In genomic region chr19:23026427-23026826, GRCm38 (mm10) we compare ENCODE assay signal across 28 mouse cellular contexts.
A peak's percentile ranks its signal among the peaks of the same experiment; 100 is the strongest.
DNase-seq lines count a peak whose midpoint lies in the region; ATAC-seq and TF ChIP-seq lines count a peak whose summit lies in the region.
"Had no signal": no experiment of that assay in that cellular context is flagged by ENCODE, and none has a peak within 500 bp of the region (broad histone marks: within the 10 kb centered on the region; RNA-seq: fewer than 3 reads in every experiment).

No protein-coding gene starts in this region.

- no peak for TF ChIP-seq POLR2A in heart, adult 2 months (IDR thresholded peaks at IDR 0.05; ENCODE audit: insufficient read depth, low read depth, low read length)
- TF ChIP-seq POLR2A in lung, adult 2 months (IDR thresholded peaks at IDR 0.05; ENCODE audit: borderline replicate concordance, extremely low read depth, low read depth, low read length) = no peak
- TF ChIP-seq POLR2A in cerebellum, adult 2 months (IDR thresholded peaks at IDR 0.05; ENCODE audit: borderline replicate concordance, insufficient read depth, low read length) = no peak

- H3K9me3 ChIP-seq in heart, embryonic 10.5 days = no peaks in the 10 kb centered on the region
- no peaks in the 10 kb centered on the region for H3K9me3 ChIP-seq in heart, embryonic 16.5 days (replicated peaks; ENCODE audit: control insufficient read depth, low read length)
- no peaks in the 10 kb centered on the region for H3K9me3 ChIP-seq in kidney, embryonic 14.5 days (ENCODE audit: control insufficient read depth, low read length)
- H3K9me3 ChIP-seq: hindbrain, embryonic 10.5 days; limb, embryonic 12.5 days; liver, embryonic 15.5 days; midbrain, embryonic 13.5 days; neural tube, embryonic 13.5 days had no signal

- DNase-seq in heart, adult 2 months = peak in 1 of 2 experiments; percentile 66
- DNase-seq in heart, embryonic 10.5 days (ENCODE audit: low spot score) = no peak
- DNase-seq in lung, postnatal 36 days = peak; percentile 50
- DNase-seq in lung, adult 2 months = no peak
- DNase-seq in cerebellum, adult 2 months = no peak
- DNase-seq: adrenal gland, postnatal 25 days; B cell, adult 2 months; cerebellum, adult 18-20 months; cerebellum, postnatal 14 days; kidney, adult 18-20 months; kidney, postnatal 36 days; right cerebral cortex, postnatal 4 days; thymus, adult 18-20 months; thymus, postnatal 25 days had no signal

- H3K4me2 ChIP-seq in heart, embryonic 16.5 days (ENCODE audit: low read depth, low read length) = 0 out of 2 replicates have a peak overlapping the region, but pooled peaks have one; percentile 7
- no peak overlapping the region for H3K4me2 ChIP-seq in kidney, embryonic 14.5 days (replicated peaks; ENCODE audit: low read depth, low read length)
- H3K4me2 ChIP-seq: limb, embryonic 12.5 days; liver, embryonic 15.5 days; midbrain, embryonic 13.5 days; neural tube, embryonic 13.5 days had no signal

- TF ChIP-seq EP300 in heart, adult 2 months (IDR thresholded peaks at IDR 0.05; ENCODE audit: insufficient read depth, low read depth, low read length) = peak; percentile 70

- intact Hi-C loops in heart, adult 2 months (cut with DNase I) = no loop called here

- no peak overlapping the region; the same call in 1 of the 2 replicates for H3K9ac ChIP-seq in heart, adult 2 months (ENCODE audit: low read depth, low read length)
- no peak overlapping the region for H3K9ac ChIP-seq in heart, embryonic 16.5 days (ENCODE audit: low read length)
- no peak overlapping the region for H3K9ac ChIP-seq in kidney, embryonic 14.5 days (ENCODE audit: low read depth, low read length)
- H3K9ac ChIP-seq: limb, embryonic 12.5 days; liver, embryonic 15.5 days; midbrain, embryonic 13.5 days; neural tube, embryonic 13.5 days had no signal

- peak overlapping the region; percentile 68 for H3K27ac ChIP-seq in heart, adult 2 months
- no peak overlapping the region for H3K27ac ChIP-seq in heart, embryonic 10.5 days
- H3K27ac ChIP-seq in heart, embryonic 16.5 days (ENCODE audit: low read length) = no peak overlapping the region
- H3K27ac ChIP-seq in kidney, embryonic 14.5 days (ENCODE audit: low read depth, low read length) = no peak overlapping the region
- H3K27ac ChIP-seq in cerebellum, adult 2 months (ENCODE audit: insufficient read depth, low read length) = no peak overlapping the region
- H3K27ac ChIP-seq: hindbrain, embryonic 10.5 days; layer of hippocampus, adult 2 months; left cerebral cortex, adult 2 months; limb, embryonic 12.5 days; liver, embryonic 15.5 days; midbrain, embryonic 13.5 days; neural tube, embryonic 13.5 days; stomach, postnatal 0 days had no signal

- H3K4me3 ChIP-seq in heart, adult 2 months = no peak overlapping the region
- no peak overlapping the region for H3K4me3 ChIP-seq in heart, embryonic 10.5 days
- no peak overlapping the region for H3K4me3 ChIP-seq in lung, adult 2 months (replicated peaks; ENCODE audit: extremely low read depth, low read depth, low read length)
- H3K4me3 ChIP-seq in heart, embryonic 16.5 days (ENCODE audit: low read length) = no peak overlapping the region
- no peak overlapping the region for H3K4me3 ChIP-seq in kidney, embryonic 14.5 days (ENCODE audit: low read length)
- H3K4me3 ChIP-seq in cerebellum, adult 2 months (replicated peaks; ENCODE audit: insufficient read depth, low read depth, low read length) = no peak overlapping the region
- H3K4me3 ChIP-seq: erythroblast, embryonic 14.5 days; hindbrain, embryonic 10.5 days; layer of hippocampus, adult 2 months; left cerebral cortex, adult 2 months; limb, embryonic 12.5 days; liver, embryonic 15.5 days; megakaryocyte, embryonic 14.5 days; midbrain, embryonic 13.5 days; neural tube, embryonic 13.5 days had no signal

- peak; percentile 45; the same call in 1 of the 2 replicates for ATAC-seq in heart, embryonic 16.5 days (replicated peaks; ENCODE audit: extremely low read depth, insufficient read depth, low FRiP score)
- no peak for ATAC-seq in kidney, embryonic 14.5 days (ENCODE audit: low FRiP score, low TSS enrichment)
- ATAC-seq: forebrain, embryonic 16.5 days; hindbrain, embryonic 16.5 days; midbrain, embryonic 13.5 days had no signal

- 52% methylated on average over 7 of the region's 7 CpGs for WGBS in heart, adult 2 months
- 46% methylated on average over 7 of the region's 7 CpGs for WGBS in heart, embryonic 10.5 days
- WGBS in lung, adult 2 months = 53% methylated on average over 7 of the region's 7 CpGs
- 36% methylated on average over 7 of the region's 7 CpGs for WGBS in heart, embryonic 16.5 days
- 90% methylated on average over 7 of the region's 7 CpGs for WGBS in kidney, embryonic 14.5 days
- 85% methylated on average over 7 of the region's 7 CpGs for WGBS in cerebellum, adult 2 months

- H3K79me2 ChIP-seq in heart, adult 2 months (replicated peaks; ENCODE audit: control insufficient read depth, insufficient read depth, low read length) = no peaks in the 10 kb centered on the region

- H3K36me3 ChIP-seq in heart, adult 2 months (ENCODE audit: control insufficient read depth, insufficient read depth, low read length) = peaks cover 4% of the 10 kb centered on the region
- H3K36me3 ChIP-seq in heart, embryonic 10.5 days = no peaks in the 10 kb centered on the region
- H3K36me3 ChIP-seq in heart, embryonic 16.5 days (ENCODE audit: control insufficient read depth, insufficient read depth) = no peaks in the 10 kb centered on the region
- H3K36me3 ChIP-seq in kidney, embryonic 14.5 days (ENCODE audit: control insufficient read depth, insufficient read depth, low read length) = no peaks in the 10 kb centered on the region
- H3K36me3 ChIP-seq: hindbrain, embryonic 10.5 days; limb, embryonic 12.5 days; liver, embryonic 15.5 days; midbrain, embryonic 13.5 days; neural tube, embryonic 13.5 days had no signal

- peaks cover 7% of the 10 kb centered on the region for H3K4me1 ChIP-seq in heart, adult 2 months (ENCODE audit: control insufficient read depth, insufficient read depth, low read length)
- peaks cover 12% of the 10 kb centered on the region; the same call in 1 of the 2 replicates for H3K4me1 ChIP-seq in heart, embryonic 10.5 days
- H3K4me1 ChIP-seq in lung, adult 2 months (ENCODE audit: control insufficient read depth, insufficient read depth, low read length) = peaks cover 3% of the 10 kb centered on the region; the same call in 1 of the 2 replicates
- peaks cover 10% of the 10 kb centered on the region for H3K4me1 ChIP-seq in heart, embryonic 16.5 days (ENCODE audit: control insufficient read depth, insufficient read depth, low read length)
- no peaks in the 10 kb centered on the region for H3K4me1 ChIP-seq in kidney, embryonic 14.5 days (ENCODE audit: control insufficient read depth, insufficient read depth, low read length)
- no peaks in the 10 kb centered on the region; the same call in 1 of the 2 replicates for H3K4me1 ChIP-seq in cerebellum, adult 2 months (ENCODE audit: control insufficient read depth, insufficient read depth, low read length)
- H3K4me1 ChIP-seq: hindbrain, embryonic 10.5 days; limb, embryonic 12.5 days; liver, embryonic 15.5 days; megakaryocyte, embryonic 14.5 days; midbrain, embryonic 13.5 days; neural tube, embryonic 13.5 days had no signal

- no peaks in the 10 kb centered on the region for H3K27me3 ChIP-seq in heart, adult 2 months (ENCODE audit: control insufficient read depth, insufficient read depth, low read length)
- H3K27me3 ChIP-seq in heart, embryonic 10.5 days (ENCODE audit: insufficient read depth, poor library complexity, severe bottlenecking) = no peaks in the 10 kb centered on the region
- H3K27me3 ChIP-seq in heart, embryonic 16.5 days (ENCODE audit: control insufficient read depth, insufficient read depth, low read length) = no peaks in the 10 kb centered on the region
- no peaks in the 10 kb centered on the region for H3K27me3 ChIP-seq in kidney, embryonic 14.5 days (ENCODE audit: control insufficient read depth, insufficient read depth, low read length)
- no peaks in the 10 kb centered on the region for H3K27me3 ChIP-seq in cerebellum, adult 2 months (ENCODE audit: control insufficient read depth, insufficient read depth, low read length)
- H3K27me3 ChIP-seq: limb, embryonic 12.5 days; liver, embryonic 15.5 days; megakaryocyte, embryonic 14.5 days; midbrain, embryonic 13.5 days; neural tube, embryonic 13.5 days had no signal

- no peak for TF ChIP-seq CTCF in heart, adult 2 months (IDR thresholded peaks at IDR 0.05)
- TF ChIP-seq CTCF in lung, adult 2 months (IDR thresholded peaks at IDR 0.05; ENCODE audit: insufficient read depth, low read length) = no peak
- TF ChIP-seq CTCF in cerebellum, adult 2 months (IDR thresholded peaks at IDR 0.05; ENCODE audit: borderline replicate concordance, insufficient read depth, low read depth, low read length) = no peak
